Mouse (Mus musculus): ENCODE measurements around the gene Dnah11.
"Not testable (repeated sequence)": the region's sequence is repeated elsewhere in the genome, so short reads cannot be mapped to it uniquely, and the experiment has no call there.

Gene Dnah11

DNA sequence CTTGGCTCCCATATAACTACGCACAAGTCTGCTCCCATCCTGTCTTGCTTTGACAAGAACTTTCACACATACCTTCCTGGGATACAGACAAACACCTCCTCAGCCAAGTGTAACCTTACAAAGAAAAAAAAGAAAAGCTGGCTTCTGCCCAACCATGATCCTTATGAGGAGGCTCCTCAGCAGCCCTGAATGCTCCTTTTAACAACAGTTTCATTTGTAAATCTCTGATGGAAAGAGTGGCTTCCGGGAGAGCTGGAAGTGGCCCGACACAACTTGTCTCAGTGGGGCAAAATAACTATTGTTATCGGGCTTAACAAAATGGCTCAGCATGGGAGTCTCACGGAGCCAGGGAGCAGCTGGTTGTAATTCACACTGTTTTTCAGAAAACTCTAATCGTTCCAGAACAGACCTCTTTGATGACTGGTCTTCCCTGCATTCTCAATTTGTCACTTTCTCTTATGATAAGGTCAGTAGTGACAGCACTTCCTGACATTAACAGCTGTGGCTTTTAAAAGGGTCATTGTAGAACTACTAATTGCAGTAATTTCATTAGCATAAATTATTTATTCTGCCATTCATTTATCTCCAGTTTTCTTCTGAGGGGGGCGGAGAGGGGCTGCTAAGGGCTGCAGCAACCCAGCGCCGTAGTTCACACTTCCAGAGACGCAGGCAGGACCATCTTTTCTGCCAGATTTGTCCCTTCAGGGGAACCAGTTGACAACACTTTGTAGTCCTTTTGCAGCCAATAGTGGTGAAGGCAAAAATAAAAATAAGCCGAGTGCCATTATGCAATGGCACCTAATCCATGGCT is 209.6 kb downstream of the Dnah11 start:
- in situ Hi-C loops (cut with MboI; ENCODE audit: low sequenced_read_pairs): loop anchor here (25.0 kb wide), 2 partner anchors 473 to 898 kb away; no protein-coding TSS in a partner anchor

DNA sequence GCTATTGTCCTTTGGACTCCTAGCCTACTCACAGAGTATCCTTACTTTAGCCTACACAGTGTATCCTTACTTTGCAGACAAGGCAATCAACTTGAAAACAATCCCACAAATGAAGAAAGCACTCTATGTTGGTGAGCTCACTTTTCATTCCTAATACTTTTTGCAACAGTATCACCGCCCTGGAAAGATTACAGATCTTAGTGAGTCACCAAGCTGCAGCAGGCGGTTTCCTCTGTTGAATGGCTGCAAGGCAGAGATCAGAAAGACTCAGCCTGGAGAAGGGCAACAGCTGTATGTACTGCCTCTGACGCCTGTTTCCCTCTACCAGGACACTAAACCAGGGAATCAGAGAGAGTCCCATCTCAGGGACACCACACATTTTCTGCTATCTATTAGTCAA is 218.5 kb downstream of the Dnah11 start:
- in situ Hi-C loops (cut with MboI; ENCODE audit: low sequenced_read_pairs): loop anchor here (25.0 kb wide), 2 partner anchors 482 to 907 kb away; no protein-coding TSS in a partner anchor

DNA sequence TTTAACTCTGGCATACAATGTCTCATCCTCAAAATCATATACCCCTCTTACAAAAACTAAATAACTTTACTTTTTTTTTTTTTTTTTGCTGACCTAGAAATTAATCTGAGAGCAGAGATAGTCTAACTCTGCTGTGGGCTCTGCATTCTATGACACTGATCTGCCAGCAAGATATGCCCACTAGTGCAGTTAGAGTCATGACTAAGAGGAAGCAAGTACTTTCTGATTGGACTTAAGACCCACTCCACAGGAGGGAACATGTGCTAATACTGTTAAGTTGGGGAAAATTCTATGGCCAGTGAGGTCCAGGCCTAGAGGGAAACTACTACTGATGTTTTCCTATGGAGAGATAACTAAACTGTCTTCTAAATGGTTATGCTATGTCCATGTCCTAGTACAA is 225.1 kb downstream of the Dnah11 start:
- in situ Hi-C loops (cut with MboI; ENCODE audit: low sequenced_read_pairs): no loop called here

DNA sequence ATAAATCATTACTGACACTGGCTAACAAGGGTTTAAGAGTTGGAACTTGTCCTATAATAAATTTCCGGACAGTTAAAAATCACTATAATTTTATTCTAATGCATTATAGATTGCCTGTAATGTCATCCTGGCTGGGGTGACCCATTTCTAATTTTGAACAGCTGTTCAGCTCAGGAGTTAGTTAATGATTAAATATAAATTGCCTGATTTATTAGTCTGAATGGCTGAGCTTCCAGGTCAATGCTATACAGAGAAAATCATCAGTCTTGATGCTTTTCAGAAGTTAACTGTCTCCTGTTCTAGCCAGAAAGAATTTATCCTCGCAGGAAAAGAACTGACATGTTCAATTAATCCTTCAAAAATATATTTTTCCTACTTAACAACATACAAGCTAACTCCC is 236.1 kb downstream of the Dnah11 start:
- in situ Hi-C loops (cut with MboI; ENCODE audit: low sequenced_read_pairs): no loop called here

DNA sequence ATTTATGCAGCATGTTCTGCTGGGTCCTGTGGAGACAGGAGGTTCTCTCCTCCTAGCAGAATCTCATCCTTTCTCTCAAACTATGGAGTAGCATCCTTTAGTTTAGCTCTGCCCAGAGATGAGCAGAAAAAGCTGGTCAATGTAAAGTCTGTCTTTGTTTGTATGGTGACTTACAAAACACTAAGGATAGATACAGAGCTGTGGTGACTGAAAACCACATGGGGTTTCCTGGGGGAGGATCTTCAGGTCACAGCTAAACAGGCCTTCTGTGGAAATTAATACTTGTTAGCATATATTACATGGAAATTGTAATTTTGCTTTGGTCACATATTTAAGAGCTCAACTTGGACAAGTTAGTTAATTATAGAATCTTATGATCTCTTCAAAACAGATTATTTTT is 239.6 kb downstream of the Dnah11 start:
- in situ Hi-C loops (cut with MboI; ENCODE audit: low sequenced_read_pairs): no loop called here

DNA sequence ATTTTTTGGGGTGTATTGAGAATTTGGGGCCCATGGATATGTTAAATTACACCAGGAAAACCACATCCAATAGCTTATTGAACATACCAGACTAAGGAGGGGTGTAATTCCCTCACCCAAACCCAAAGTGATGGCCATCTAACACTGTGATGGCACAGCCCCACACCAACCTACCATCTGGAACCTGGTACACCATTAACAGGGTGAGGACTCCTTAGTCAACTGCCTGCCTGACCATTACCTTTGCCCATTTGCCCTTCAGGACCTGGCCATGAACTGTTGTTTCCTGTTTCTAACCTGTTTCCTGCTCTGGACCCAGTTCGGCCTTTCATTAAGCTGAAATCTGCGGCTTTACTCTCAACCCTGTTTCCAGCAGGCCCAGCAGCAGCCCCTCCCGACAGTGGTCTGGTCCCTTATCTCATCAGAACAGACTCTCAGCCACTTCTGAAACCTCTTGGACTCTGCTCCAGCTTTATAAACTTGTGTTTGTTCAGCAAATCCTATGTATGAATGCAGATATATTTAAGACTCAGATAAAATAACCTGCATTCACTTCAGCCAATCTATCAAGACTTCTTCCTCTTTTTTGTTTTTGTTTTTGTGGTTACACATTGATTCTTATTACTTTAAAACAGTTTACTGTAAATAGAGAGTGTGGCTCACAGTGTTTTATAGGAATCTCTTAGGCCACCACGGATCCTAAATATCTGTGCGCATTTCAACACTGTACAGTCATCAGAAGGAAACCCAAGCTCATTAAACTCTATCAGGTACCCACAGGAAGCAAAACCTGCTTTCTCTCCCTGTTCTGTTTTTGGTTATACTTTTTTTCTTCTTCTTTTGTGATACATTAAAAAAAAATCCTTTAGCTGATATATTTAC is 251.8 kb downstream of the Dnah11 start:
- in situ Hi-C loops (cut with MboI; ENCODE audit: low sequenced_read_pairs): no loop called here

DNA sequence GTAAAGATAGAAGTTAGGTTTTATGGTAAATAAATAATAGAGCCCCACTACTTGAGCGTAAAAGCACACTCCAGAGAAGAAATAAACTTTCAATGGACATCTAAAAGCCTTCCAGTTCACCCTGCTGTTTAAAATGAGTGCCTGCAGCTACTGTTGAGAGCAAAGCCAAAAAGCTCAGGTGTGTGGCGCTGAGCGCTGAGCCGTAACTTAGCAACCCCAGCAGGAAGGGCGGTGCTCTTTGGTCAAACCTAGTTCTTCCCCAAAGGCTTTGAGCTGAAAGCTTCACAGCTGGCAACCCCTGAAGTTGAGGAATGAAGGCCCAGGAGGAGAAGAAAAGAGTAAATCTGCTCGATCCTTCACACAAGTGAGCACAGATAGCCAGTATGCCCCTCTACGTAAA is 256.9 kb downstream of the Dnah11 start:
- in situ Hi-C loops (cut with MboI; ENCODE audit: low sequenced_read_pairs): no loop called here

DNA sequence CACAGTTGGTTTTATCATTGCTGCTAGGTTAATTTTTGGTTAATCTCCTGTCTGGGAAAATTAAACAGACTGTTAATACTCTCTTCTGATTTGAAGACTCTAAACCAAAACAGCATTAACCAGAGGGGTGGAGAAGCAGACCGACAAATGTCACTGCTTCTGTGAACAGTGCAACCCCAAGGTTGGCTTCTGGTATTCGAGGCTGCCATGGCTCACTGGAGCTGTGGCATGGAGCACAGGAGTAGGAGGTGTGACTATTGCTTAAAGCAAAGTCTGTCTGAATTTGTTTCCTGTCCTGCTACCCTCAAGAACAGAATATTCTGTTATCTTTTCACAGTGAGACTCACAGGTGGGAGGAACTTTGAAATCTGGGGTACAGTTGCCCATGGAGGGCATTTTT is 260.6 kb downstream of the Dnah11 start:
- in situ Hi-C loops (cut with MboI; ENCODE audit: low sequenced_read_pairs): no loop called here

DNA sequence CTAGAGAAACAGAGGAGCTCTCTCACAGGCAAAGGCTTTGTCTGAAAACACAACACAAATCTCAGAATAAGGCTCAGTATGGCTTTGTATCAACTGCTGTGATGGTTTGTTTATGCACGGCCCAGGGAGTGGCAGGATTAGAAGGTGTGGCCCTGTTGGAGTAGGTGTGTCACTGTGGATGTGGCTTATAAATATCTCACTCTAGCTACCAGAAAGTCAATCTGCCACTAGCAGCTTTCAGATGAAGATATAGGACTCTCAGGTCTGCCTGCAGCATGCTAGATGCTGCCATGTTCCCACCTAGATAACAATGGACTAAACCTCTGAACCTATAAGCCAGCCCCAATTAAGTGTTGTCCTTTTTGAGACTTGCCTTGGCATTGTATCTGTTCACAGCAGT is 266.8 kb downstream of the Dnah11 start:
- in situ Hi-C loops (cut with MboI; ENCODE audit: low sequenced_read_pairs): no loop called here

DNA sequence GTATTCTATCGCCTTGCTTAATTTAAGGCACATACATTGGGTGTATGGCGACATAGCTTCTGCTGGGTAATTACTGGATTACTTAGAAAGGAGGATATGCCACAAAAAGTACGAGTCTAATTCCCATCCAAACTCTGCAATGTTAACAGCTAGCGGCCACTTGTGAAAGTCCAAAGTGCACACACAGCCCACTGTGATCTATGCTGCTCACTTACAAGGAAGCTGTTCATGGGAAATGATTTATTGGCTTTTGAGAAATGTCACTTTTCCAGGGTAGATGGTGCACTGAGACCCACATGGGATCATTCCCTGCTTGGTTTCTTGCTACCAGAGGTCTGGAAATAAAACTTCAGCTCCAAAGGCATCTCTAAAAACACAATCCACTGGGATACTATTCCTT is 269.1 kb downstream of the Dnah11 start:
- in situ Hi-C loops (cut with MboI; ENCODE audit: low sequenced_read_pairs): no loop called here

DNA sequence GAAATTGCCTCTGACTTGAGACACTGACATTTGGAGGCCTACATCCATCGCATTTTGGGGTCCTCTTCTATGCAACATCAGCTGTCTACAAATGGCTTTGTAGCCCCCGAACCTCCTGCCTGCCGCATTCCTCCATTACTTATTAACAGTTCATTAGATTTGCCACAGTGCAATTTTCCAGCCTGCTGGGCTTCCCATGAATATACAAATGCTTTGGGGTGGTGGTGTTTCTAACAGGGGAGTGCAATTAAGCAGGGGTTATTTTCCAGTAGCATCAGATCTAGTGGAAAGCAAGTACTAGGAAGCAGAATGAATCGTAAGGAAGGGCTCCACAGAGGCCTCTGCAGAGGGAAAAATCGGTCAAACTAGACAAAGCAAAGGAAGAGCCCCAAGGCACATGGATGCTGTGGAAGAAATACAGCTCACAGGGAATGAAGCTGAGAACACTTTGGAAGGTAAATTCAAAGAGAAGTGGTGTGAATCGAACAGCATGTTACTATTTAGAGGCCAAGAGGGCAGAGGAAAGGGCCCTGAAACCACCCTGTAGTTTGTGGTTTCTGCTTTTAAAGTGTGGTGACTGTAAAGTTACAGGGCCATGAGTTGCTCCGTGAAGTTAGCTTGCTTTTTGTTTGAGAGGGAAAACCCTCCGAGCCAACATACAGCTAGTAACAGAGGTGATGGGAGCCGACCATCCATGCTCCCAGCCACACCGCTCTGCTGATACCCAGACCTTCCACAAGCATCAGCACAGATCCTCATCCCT is 282.8 kb downstream of the Dnah11 start:
- in situ Hi-C loops (cut with MboI; ENCODE audit: low sequenced_read_pairs): no loop called here

DNA sequence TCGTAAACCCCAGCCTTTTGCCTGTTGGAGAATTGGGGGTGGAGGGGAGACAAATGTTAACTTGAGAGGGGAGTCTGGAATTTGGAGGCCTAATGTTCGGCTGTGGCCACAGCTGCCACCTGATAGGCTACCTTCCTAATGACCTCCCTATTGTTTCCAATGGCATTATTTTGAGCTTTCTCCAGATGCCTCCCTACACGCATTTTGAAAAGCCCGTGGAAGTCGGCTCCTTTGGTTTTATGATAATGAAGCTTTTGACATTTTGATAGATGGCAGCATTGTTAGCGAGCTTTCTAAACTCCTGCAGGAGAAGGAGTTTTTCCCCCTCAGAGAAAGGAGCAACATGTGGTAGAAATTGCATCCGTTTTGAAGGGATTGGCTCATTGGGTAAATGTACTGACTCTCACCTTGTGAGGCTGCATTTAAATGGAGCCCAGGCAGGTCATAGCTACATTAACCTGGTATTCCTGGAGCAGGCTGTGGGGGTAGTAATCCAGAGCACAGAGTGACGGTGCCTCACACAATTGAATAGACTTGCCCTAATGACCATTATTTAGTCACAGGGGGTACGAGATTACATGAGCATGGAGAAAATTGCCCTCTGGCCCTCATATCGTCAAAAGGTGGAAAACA is 284.1 kb downstream of the Dnah11 start:
- in situ Hi-C loops (cut with MboI; ENCODE audit: low sequenced_read_pairs): no loop called here

DNA sequence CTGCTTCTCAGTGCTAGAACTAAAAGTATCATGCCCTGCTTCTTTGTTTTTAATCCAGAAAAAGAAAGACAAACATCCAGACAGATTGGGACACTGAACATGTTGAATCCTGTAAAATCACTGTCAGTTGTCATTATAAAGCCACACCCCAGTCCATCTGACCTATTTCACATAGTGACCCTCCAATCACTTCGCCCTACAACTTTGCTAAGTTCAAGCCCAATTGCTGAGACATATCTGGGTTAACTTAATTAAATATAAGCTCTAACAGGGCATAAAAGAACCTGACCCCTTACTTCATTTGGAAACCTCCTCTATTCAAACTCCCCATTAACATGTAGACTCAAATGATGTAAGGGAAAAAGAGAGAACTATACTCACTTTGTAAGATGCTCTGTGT is 287.4 kb downstream of the Dnah11 start:
- in situ Hi-C loops (cut with MboI; ENCODE audit: low sequenced_read_pairs): no loop called here

DNA sequence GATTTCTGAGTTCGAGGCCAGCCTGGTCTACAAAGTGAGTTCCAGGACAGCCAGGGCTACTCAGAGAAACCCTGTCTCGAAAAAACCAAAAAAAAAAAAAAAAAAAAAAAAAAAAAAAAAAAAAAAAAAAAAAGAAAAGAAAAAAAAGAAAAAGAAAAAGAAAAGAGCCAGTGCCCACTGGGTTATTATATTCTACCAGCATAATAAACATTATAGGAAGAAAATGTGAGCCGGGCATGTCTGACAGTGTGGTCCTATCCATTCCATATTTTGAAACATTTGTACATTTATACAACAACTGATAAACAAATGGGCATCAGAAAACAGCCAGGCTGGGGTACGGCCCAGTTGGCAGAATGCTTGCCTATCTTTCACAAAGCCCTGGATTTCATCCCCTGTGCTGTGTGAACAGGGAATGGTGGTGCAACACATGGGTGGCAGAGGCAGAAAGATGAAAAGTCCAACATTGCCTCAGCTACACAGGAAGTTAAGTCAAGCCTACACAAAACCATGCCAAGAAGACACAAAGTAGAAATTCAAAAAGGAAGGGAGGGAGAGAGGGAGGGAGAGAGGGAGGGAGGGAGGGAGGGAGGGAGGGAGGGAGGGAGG is 293.5 kb downstream of the Dnah11 start:
- in situ Hi-C loops (cut with MboI; ENCODE audit: low sequenced_read_pairs): not testable (repeated sequence)

DNA sequence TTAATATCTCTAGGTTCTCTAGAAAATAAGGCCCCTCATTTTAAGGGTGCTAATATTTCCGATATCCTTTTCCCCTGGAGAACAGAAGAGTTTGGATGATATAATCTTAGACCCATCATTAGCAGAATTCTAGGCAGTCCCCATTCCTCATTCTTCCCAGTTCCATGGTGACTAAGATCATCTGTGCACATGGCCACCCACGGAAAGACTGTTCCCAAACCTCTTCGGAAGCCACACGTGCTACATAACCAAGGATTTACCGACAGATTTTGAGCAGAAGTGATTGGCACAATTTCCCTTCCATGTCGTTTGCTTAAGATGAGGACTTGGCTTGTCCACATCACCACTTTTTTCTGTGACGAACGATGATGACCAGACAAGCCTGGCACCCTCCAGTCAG is 295.2 kb downstream of the Dnah11 start:
- in situ Hi-C loops (cut with MboI; ENCODE audit: low sequenced_read_pairs): no loop called here

DNA sequence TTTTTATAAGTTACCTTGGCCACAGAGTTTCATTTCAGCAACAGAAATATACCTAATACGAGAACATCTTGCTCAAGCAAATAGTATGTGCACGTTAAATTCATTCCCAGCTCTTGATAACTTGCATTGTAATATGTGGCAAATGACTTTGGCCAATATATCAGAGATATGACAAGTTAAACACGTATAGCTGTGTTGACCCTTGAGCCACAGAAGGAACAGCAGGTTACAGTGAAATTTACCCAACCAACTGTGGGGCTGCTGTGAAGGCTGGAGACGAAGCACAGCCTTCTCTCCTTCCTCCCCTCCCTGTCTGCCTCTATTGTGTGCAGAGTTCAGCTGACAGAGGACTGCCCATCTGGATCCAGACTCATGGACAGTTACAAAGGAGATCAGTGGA is 297.5 kb downstream of the Dnah11 start:
- in situ Hi-C loops (cut with MboI; ENCODE audit: low sequenced_read_pairs): not testable (repeated sequence)

DNA sequence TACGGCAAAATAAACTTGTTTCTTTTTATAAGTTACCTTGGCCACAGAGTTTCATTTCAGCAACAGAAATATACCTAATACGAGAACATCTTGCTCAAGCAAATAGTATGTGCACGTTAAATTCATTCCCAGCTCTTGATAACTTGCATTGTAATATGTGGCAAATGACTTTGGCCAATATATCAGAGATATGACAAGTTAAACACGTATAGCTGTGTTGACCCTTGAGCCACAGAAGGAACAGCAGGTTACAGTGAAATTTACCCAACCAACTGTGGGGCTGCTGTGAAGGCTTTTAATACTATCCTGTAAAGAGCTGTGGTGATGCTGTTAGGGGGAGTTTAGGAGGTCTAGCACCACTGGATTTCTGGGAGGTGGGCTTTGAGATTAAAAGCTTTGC is 298.0 kb downstream of the Dnah11 start:
- in situ Hi-C loops (cut with MboI; ENCODE audit: low sequenced_read_pairs): not testable (repeated sequence)

DNA sequence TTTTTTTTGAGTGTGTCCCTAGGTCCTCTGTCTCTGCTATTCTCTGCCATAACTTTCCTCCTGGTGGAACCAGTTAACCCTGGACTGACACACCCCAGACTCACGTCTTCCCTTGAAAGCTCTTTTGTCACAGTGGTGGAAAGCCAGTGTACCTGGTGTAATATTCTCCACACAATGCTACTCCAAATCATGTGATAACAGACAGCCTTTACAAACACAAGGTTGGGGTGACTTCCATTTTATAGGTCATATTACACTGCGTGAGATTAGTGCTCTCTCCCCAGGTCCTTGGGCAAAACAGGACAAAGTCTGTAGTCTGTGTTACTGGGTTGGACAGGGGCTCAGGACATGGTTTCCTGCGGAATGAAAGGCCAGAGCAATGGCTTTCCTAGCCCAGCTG is 311.4 kb downstream of the Dnah11 start:
- in situ Hi-C loops (cut with MboI; ENCODE audit: low sequenced_read_pairs): no loop called here

DNA sequence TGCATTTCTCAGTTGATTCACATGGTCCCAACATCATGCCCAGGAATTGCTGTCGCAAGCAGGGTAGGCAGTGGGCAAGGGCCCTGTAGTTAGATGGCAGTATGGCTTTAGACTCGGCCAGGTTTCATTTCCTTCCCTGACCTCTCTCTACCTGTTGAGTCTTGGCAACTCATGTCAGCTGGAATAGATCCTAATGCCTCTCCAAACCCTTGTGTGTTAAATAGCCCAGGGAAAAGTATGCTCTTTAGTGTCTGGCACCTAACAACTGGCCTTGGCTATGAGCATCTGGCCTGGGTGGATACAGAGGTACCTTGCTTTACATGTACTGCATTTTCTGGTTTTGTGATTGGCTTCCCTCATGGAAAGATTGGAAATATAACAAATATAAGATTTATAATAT is 314.2 kb downstream of the Dnah11 start:
- in situ Hi-C loops (cut with MboI; ENCODE audit: low sequenced_read_pairs): no loop called here

DNA sequence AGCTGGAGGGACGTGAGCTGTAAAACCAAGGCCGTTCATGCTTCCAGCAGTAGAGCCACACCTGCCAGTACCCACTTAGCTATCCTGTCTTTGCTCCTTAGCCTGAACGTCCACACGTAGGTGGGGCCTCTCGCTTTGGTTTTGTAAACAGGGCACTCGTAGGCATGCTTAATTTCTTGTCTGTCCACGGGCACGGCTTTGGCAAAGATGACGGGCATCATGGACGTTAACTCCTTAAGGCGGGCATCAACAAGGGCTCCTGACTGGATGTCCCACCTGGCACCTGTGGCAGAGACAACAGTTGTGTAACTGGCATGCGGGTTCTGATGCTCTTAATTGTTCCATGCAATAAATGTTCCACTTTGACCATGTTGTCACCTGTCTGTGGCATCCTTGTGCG is 320.5 kb downstream of the Dnah11 start:
- in situ Hi-C loops (cut with MboI; ENCODE audit: low sequenced_read_pairs): no loop called here

Measured in CH12F3 (cell line).